Mouse (Mus musculus): ENCODE data around the gene Pomgnt2.

- TF ChIP-seq CTCF (IDR thresholded peaks at IDR 0.05; ENCODE audit: low read depth) (no peak), EP300 (optimal IDR thresholded peaks at IDR 0.05) (no peak)
These were observed 38.9 kb upstream of the Pomgnt2 start for GRCm38 (mm10) chr9:122035807-122036206.
